1 mouse cellular context compared by ENCODE assay signal in the genomic region with DNA sequence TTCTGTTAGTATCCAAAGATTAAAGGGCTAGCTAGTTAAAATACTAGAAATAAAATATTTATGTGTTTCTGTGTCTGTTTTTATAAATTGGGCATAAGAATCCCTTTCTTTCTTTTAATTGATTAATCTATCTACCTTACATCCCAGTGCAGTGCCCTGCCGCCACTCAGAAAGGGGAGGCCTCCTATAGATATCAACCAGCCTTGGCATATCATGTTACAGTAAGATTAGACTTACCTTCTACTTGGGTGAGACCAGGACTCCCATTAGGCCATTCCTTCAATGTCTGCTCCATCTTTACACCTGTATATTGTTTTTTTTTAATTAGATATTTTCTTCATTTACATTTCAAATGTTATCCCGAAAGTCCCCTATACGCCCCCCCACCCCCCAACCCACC.
TF ChIP-seq lines count a peak whose summit lies in the region.

No protein-coding gene starts in this region.

TF ChIP-seq in MEL, 35 proteins besides CTCF, POLR2A, EP300 and RAD21:
- no peak for TF ChIP-seq USF1 (IDR thresholded peaks at IDR 0.05; ENCODE audit: low read depth, low read length)
- TF ChIP-seq GATA1 (IDR thresholded peaks at IDR 0.05; ENCODE audit: low read depth, low read length) = peak; percentile 36; the same call in 1 of the 2 replicates
- no peak for TF ChIP-seq HCFC1 (IDR thresholded peaks at IDR 0.05; ENCODE audit: low read depth, low read length)
